ENCODE assay signal across 19 mouse cellular contexts in genomic region chr4:127903954-127904353, GRCm38 (mm10).
A peak's percentile ranks its signal among the peaks of the same experiment; 100 is the strongest.
DNase-seq lines count a peak whose midpoint lies in the region; ATAC-seq and TF ChIP-seq lines count a peak whose summit lies in the region.
"Had no signal": no experiment of that assay in that cellular context is flagged by ENCODE, and none has a peak within 500 bp of the region (broad histone marks: within the 10 kb centered on the region; RNA-seq: fewer than 3 reads in every experiment).

No protein-coding gene starts in this region.

- no peak for DNase-seq in kidney, adult 18-20 months
- peak; percentile 77 for DNase-seq in ES-E14 (ENCODE audit: low read depth, low spot score)
- peak; percentile 99 for DNase-seq in R1 (ENCODE audit: low read depth, low spot score)
- DNase-seq in mesoderm, embryonic 11.5 days (ENCODE audit: low read depth, low spot score) = peak; percentile 39
- no peak for DNase-seq in left cerebral cortex, adult 18-20 months (ENCODE audit: low spot score in 2 of 2)
- DNase-seq in lung, postnatal 10 days = no peak
- DNase-seq: cerebellum, adult 8-10 months; layer of hippocampus, postnatal 36 days; right cerebral cortex, postnatal 25 days; thymus, adult 18-20 months had no signal

- no peaks in the 10 kb centered on the region for H3K4me1 ChIP-seq in kidney, embryonic 14.5 days (ENCODE audit: control insufficient read depth, insufficient read depth, low read length)
- H3K4me1 ChIP-seq in ES-E14 (ENCODE audit: control insufficient read depth in 2 of 2, insufficient read depth in 2 of 2, low read length in 2 of 2, poor library complexity in 1 of 2) = no peaks in the 10 kb centered on the region; a peak in 1 of 4 replicates
- H3K4me1 ChIP-seq: embryonic facial prominence, embryonic 15.5 days; heart, embryonic 10.5 days; limb, embryonic 15.5 days; liver, embryonic 15.5 days; midbrain, embryonic 13.5 days had no signal

- no peaks in the 10 kb centered on the region for H3K36me3 ChIP-seq in kidney, embryonic 14.5 days (ENCODE audit: control insufficient read depth, insufficient read depth, low read length)
- H3K36me3 ChIP-seq in ES-E14 (ENCODE audit: control insufficient read depth, insufficient read depth, low read length, poor library complexity, severe bottlenecking) = no peaks in the 10 kb centered on the region
- H3K36me3 ChIP-seq: embryonic facial prominence, embryonic 15.5 days; heart, embryonic 10.5 days; hindbrain, embryonic 15.5 days; limb, embryonic 15.5 days; liver, embryonic 15.5 days; midbrain, embryonic 13.5 days had no signal

- in situ Hi-C loops in ES-E14 (cut with MboI; ENCODE audit: low sequenced_read_pairs in 2 of 2, unreplicated experiment in 2 of 2) = no loop called here

- ATAC-seq in kidney, embryonic 14.5 days (ENCODE audit: low FRiP score, low TSS enrichment) = peak; percentile 64; the same call in 1 of the 2 replicates
- ATAC-seq: forebrain, embryonic 16.5 days; intestine, embryonic 16.5 days; midbrain, embryonic 13.5 days had no signal

- H3K9me3 ChIP-seq in kidney, embryonic 14.5 days (ENCODE audit: control insufficient read depth, low read length) = no peaks in the 10 kb centered on the region
- H3K9me3 ChIP-seq in ES-E14 (ENCODE audit: control insufficient read depth, insufficient read depth, low read depth, low read length) = no peaks in the 10 kb centered on the region
- H3K9me3 ChIP-seq: embryonic facial prominence, embryonic 15.5 days; heart, embryonic 10.5 days; hindbrain, embryonic 15.5 days; limb, embryonic 15.5 days; liver, embryonic 15.5 days; midbrain, embryonic 13.5 days had no signal

- H3K4me2 ChIP-seq in kidney, embryonic 14.5 days (replicated peaks; ENCODE audit: low read depth, low read length) = no peak overlapping the region
- H3K4me2 ChIP-seq: embryonic facial prominence, embryonic 15.5 days; hindbrain, embryonic 15.5 days; limb, embryonic 15.5 days; liver, embryonic 15.5 days; midbrain, embryonic 13.5 days had no signal

- 41% methylated on average over 3 of the region's 3 CpGs for WGBS in kidney, embryonic 14.5 days

- no peaks in the 10 kb centered on the region for H3K27me3 ChIP-seq in kidney, embryonic 14.5 days (ENCODE audit: control insufficient read depth, insufficient read depth, low read length)
- H3K27me3 ChIP-seq: embryonic facial prominence, embryonic 15.5 days; hindbrain, embryonic 15.5 days; limb, embryonic 15.5 days; liver, embryonic 15.5 days; midbrain, embryonic 13.5 days had no signal

- H3K27ac ChIP-seq in kidney, embryonic 14.5 days (ENCODE audit: low read depth, low read length) = no peak overlapping the region
- no peak overlapping the region; the same call in 1 of the 2 replicates for H3K27ac ChIP-seq in ES-E14 (ENCODE audit: insufficient read depth, low read depth, low read length, poor library complexity, severe bottlenecking)
- H3K27ac ChIP-seq: embryonic facial prominence, embryonic 15.5 days; heart, embryonic 10.5 days; hindbrain, embryonic 15.5 days; limb, embryonic 15.5 days; liver, embryonic 15.5 days; midbrain, embryonic 13.5 days had no signal

- H3K4me3 ChIP-seq in kidney, embryonic 14.5 days (ENCODE audit: low read length) = no peak overlapping the region
- H3K4me3 ChIP-seq in ES-E14 (ENCODE audit: insufficient read depth in 1 of 2, low read depth in 1 of 2, low read length in 2 of 2, poor library complexity in 1 of 2, severe bottlenecking in 1 of 2) = no peak overlapping the region
- H3K4me3 ChIP-seq: embryonic facial prominence, embryonic 15.5 days; heart, embryonic 10.5 days; hindbrain, embryonic 15.5 days; limb, embryonic 15.5 days; liver, embryonic 15.5 days; midbrain, embryonic 13.5 days had no signal

- H3K9ac ChIP-seq in kidney, embryonic 14.5 days (ENCODE audit: low read depth, low read length) = no peak overlapping the region
- H3K9ac ChIP-seq in ES-E14 (ENCODE audit: insufficient read depth, low read depth, low read length, poor library complexity, severe bottlenecking) = no peak overlapping the region
- H3K9ac ChIP-seq: embryonic facial prominence, embryonic 15.5 days; hindbrain, embryonic 15.5 days; limb, embryonic 15.5 days; liver, embryonic 15.5 days; midbrain, embryonic 13.5 days had no signal

TF ChIP-seq in ES-E14, 5 proteins besides CTCF, POLR2A, EP300 and RAD21:
- TF ChIP-seq MAFK (IDR thresholded peaks at IDR 0.05; ENCODE audit: insufficient read depth, low read depth, low read length) (no peak), ZC3H11A (IDR thresholded peaks at IDR 0.05; ENCODE audit: borderline replicate concordance, low read depth, low read length) (no peak)

Comparison
In these comparisons a context has a peak if more than half of its experiments do, and no peak if none do; other contexts are left out.
1. DNase-seq: peak in ES-E14 (single experiment), R1 (single experiment) and mesoderm, embryonic 11.5 days (single experiment); none in kidney, adult 18-20 months (single experiment), left cerebral cortex, adult 18-20 months (0 of 2) and lung, postnatal 10 days (single experiment).